Mouse (Mus musculus) embryonic fibroblast, embryonic 13.5 days (primary cell): ENCODE data around the gene Pafah1b2. TPM values are rescaled to one million over a fixed set of nuclear protein-coding genes. Genes with fewer than 3 reads are reported as not detected.
A peak's percentile ranks its signal among the peaks of the same experiment; 100 is the strongest.

Experiments
- H3K27ac ChIP-seq: 2 replicates; pipeline ENCODE4 v1.5.1; 2012; ENCODE audit warnings: low read length, control low read depth, inconsistent platforms; ENCODE audit not compliant: insufficient read depth
- H3K4me1 ChIP-seq: 2 replicates; pipeline ENCODE4 v1.6.1; 2011; ENCODE audit warnings: low read length; ENCODE audit not compliant: control insufficient read depth, insufficient read depth
- H3K4me3 ChIP-seq: 2 replicates; pipeline ENCODE4 v1.5.1; 2011; ENCODE audit warnings: mild to moderate bottlenecking, control low read depth, low read length; ENCODE audit not compliant: insufficient read depth
- CTCF ChIP-seq: IDR thresholded peaks from 2 replicates; pipeline ENCODE4 v1.5.1; 2011; ENCODE audit warnings: mild to moderate bottlenecking, control low read depth, low read length, moderate library complexity, borderline replicate concordance; ENCODE audit not compliant: insufficient read depth
- POLR2A ChIP-seq: IDR thresholded peaks from 2 replicates; pipeline ENCODE4 v1.6.1; 2011; ENCODE audit warnings: low read depth, mild to moderate bottlenecking, control low read depth, low read length, moderate library complexity
- polyA plus RNA-seq: library from polyadenylated mRNA; stranded (reverse); fragments of >200 nt; gene quantifications from 2 replicates; pipeline ENCODE4 v1.2.4, GENCODE M21; 2011; ENCODE audit warnings: low read depth; ENCODE audit not compliant: missing spikeins, insufficient read length

Pafah1b2 gene
- polyA plus RNA-seq, 1 experiment, result 179 TPM

DNA sequence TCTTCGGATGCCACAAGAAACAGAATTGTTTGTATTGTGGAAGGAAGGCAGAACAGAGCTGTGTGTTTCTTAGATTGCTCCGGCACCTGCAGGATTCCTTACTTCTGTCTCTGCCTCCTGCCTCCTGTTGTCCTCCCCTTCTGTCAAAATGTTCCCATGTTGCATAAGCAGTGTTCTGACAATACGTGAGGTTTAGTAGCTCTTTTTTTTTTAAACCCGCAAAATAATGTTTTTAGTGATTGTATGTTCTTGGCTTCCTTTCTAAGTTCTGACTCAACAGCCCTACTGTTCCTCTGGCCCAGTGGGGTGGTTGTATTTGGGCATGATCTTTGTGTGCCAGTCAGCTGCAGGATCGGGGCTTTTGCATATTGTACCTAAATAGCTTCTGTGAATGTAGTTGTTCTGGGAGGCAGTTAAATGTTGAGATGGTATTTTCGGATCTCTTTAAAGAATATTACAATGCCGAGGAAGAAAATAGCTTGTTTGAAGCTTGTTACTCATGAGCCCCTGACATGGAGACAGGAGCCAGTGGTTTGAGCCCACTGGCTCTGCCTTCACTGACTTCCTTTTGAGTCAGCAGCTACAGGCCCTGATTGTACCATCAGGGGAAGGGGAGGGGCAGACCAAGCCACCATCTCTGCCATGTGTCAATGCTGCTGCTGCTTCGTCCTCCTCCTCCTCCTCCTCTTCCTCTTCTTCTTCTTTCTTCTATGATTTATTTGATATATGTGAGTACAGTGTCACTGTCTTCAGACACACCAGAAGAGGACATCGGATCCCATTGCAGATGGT, 13.8 kb upstream of the Pafah1b2 start:
- Histone ChIP-seq H3K4me1 (peaks cover 12% of the 10 kb centered on the region), H3K4me3 (no peak overlapping the region), H3K27ac (no peak overlapping the region)
- no peak for TF ChIP-seq POLR2A
- TF ChIP-seq CTCF, result no peak

DNA sequence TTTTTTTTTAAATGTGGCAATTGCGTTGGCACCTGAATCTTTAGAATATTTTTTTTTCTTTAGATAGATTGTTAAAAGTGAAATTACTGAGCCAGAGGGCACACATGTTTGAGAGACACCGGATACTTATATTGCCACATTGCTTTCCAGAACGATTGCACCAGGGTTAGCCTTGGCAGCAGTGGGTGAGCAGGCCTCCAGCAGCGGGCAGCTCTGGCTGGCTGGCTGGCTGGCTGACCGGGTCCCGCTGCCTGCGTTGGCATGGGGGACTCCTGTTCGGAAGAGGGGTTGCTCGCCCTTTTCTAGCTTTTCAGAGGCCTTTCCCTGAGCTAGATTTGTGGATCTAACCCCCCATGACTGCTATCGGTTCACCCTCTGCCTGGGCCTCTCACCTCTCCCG, 11.1 kb upstream of the Pafah1b2 start:
- Histone ChIP-seq H3K4me1 (peaks cover 3% of the 10 kb centered on the region; the same call in 1 of the 2 replicates), H3K4me3 (no peak overlapping the region), H3K27ac (no peak overlapping the region)
- TF ChIP-seq CTCF (no peak), POLR2A (no peak)

DNA sequence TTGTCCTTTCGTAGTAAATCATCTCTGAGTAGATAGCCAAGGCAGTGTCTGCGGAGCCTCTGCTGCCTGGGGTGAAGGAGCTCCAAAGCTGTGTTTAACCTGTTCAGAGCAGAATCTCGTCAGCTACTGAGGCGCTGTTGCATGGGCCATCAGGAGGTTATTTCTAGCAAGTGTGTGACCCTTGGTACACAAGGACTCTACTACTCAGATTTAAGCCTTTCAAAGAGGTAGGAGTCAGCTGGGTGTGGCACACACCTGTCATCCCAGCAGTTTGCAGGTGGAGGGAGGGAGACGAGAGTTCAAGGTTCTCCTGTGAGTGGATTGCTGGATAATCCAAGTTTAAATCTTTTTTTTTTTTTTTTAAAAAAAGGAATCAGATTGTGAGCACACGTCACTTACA, 7.5 kb upstream of the Pafah1b2 start:
- Histone ChIP-seq H3K4me1 (peaks cover 14% of the 10 kb centered on the region), H3K4me3 (no peak overlapping the region), H3K27ac (no peak overlapping the region)
- TF ChIP-seq CTCF, result no peak
- no peak for TF ChIP-seq POLR2A

DNA sequence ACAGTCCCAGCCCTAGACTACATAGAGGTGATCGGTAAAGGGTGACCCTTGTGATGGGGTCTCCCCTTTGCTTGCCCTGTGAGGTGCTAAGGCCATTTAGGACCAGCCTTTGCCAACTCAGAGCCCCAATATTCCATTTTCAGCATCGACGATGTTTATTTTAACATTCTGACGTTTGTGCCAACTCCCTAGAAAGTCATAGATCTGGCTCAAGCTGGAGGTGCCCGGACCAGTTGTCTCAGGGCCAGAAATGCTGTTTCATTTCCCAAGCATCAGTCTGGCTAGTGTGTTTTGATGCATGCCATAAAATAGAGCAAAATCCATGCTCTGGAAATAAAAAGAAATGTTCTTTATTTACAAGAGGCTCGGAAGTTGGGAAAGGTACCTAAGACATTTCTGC, 5.8 kb upstream of the Pafah1b2 start:
- Histone ChIP-seq H3K27ac (peak overlapping the region; percentile 5; the same call in 1 of the 2 replicates), H3K4me3 (no peak overlapping the region), H3K4me1 (peaks cover 15% of the 10 kb centered on the region)
- TF ChIP-seq POLR2A, result no peak

DNA sequence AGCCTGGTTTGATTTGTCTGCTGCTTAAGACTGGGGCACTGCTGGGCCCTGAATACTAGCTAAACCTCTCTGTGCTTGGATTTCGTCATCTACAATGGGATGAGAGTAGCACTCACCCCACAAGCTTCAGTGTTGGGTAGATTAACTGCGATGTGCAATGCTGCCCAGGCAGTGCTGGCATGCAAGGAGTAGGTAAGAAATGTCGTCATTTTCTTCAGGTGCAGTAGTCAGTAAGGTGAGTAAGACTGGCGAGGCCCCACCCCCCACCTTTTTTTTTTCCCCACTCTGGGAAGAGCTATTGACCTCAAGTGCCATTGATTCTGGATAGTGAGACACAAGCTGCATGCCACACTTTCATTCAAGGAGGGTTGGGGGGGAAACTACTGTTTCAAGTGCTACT, 3.9 kb upstream of the Pafah1b2 start:
- Histone ChIP-seq H3K27ac (no peak overlapping the region), H3K4me3 (no peak overlapping the region), H3K4me1 (peaks cover 19% of the 10 kb centered on the region)
- TF ChIP-seq POLR2A (no peak), CTCF (no peak)

DNA sequence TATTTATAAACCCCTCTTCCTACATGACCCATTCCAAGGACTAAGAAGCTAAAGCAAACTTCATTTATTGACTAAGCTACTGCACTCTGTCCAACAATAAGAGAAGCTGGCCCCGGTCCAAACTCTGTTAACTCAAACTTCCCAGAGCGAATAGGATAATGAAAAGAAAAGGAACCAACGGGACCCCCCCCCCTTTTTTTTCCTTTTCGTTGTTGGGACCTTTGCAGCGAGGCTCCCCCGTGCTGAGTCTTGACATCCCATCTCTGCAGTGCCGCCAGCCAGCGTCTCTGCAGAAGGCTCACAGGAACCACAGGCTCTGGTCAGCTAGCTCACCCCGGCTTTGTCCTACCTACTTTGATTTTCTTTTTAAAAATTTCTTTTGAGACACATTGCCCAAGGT, 3.3 kb upstream of the Pafah1b2 start:
- Histone ChIP-seq H3K4me3 (no peak overlapping the region), H3K4me1 (peaks cover 25% of the 10 kb centered on the region), H3K27ac (no peak overlapping the region)
- TF ChIP-seq POLR2A (no peak), CTCF (no peak)

DNA sequence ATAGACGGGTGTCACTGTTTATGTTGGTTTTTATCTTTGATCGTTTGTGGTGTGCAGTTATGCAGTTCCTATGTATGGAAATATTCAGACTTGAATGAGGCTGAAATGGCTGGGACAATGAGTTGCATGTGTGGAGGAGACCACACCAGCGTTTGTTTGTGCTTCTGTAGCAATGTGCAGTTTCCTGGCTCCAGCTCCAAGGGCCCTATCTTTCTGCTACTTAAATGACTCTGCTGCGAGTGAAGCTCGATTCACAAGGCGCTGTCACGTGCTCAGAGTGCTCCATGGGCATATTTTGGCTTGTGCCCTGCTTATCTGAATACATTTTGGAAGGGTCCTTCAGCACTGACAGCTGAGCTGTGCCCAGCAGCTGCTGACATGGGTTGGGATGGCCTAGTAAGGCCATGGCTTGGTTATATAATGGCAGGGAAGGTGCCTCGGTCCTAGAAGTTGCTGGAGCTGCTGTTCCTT, 2.6 kb upstream of the Pafah1b2 start:
- no peak overlapping the region for H3K4me3 ChIP-seq
- no peak overlapping the region for H3K27ac ChIP-seq
- H3K4me1 ChIP-seq, result peaks cover 25% of the 10 kb centered on the region
- no peak for TF ChIP-seq CTCF
- no peak for TF ChIP-seq POLR2A

DNA sequence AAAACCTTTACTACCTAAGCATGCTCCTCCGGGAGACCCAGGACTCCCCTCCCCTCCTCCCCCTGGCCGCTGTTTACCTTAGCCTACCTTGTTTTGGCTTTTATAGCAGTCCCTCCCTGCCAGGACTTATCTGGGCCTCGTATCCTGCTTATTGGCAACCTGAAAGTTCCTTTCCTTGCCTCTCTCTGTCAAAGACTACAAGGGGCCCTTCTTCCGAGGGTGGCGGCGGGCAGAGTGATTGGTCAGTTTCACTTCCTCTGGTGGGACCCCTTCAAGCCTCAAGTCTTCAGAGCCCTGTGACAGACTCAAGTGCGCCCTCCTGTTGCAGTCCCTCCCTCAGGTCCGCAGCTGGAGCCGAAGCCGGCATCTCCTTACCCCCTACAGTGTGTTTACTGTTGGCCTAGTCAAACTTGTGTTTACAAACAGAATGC, 1.8 kb upstream of the Pafah1b2 start:
- TF ChIP-seq POLR2A (no peak), CTCF (peak; percentile 17; the same call in 1 of the 2 replicates)
- Histone ChIP-seq H3K27ac (peak overlapping the region; percentile 30; the same call in 1 of the 2 replicates), H3K4me3 (peak overlapping the region; percentile 79), H3K4me1 (peaks cover 25% of the 10 kb centered on the region)

DNA sequence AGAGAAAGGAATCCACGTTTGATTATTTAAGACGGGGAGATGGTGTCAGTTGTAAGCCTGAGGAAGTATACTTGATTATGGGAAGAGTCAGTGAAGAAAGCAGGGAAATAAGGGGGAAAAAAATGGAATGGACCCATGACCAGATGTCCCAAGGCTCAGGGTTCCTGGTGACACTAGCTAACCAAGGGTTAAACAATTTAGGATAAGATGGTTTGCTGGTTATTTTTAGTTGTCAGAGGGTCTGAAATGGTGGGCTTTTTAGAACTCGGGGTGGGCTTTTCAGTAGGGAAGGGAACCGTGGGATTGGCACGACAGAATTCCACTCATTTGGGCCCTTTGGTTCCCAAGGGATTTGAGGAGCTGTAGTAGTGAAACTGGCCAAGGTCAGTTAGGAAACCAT, 1.1 kb upstream of the Pafah1b2 start:
- H3K27ac ChIP-seq, result peak overlapping the region; percentile 8; the same call in 1 of the 2 replicates
- peak overlapping the region; percentile 79 for H3K4me3 ChIP-seq
- no peak for TF ChIP-seq POLR2A
- peaks cover 25% of the 10 kb centered on the region for H3K4me1 ChIP-seq

DNA sequence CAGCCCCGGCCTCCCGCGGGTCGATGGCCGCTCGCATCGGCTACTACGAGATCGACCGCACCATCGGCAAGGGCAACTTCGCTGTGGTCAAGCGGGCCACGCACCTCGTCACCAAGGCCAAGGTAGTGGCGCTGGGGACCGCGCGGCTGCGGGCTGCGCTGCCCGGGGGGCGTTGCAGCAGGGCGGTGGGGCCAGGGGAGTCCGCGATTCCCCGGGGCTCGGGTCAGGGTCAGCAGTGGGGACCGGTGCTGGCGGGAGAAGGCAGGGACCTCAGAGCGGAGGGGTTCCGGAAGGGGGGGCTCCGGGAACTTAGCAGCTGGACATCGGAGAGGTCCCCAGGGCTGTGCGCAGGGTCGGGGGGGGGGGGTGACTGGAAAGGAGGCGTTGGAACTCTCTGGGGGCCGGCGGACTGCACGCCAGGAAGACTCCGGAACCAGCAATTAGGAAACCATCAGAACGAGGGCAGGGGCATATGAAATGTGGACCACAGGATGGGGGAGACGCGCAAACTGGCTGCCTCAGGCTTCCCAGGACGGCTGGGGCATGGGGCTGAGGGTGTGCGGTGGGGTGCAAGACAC, 608 bp upstream of the Pafah1b2 start:
- Histone ChIP-seq H3K4me1 (peaks cover 23% of the 10 kb centered on the region), H3K4me3 (peak overlapping the region; percentile 79), H3K27ac (peak overlapping the region; percentile 8; the same call in 1 of the 2 replicates)
- TF ChIP-seq POLR2A, result no peak
- no peak for TF ChIP-seq CTCF
